Mouse (Mus musculus) left cerebral cortex, adult 18-20 months (tissue): ENCODE results near the gene Col18a1. TPM values are rescaled to one million over a fixed set of nuclear protein-coding genes. Genes with fewer than 3 reads are reported as not detected.

ENCODE experiments used
- DNase-seq, 2 experiments: peaks; one replicate each; pipeline ENCODE4 v3.0.0; 2021 to 2022; ENCODE audit warnings: low spot score in 2 of 2, mixed read lengths in 1 of 2
- total RNA-seq, 2 experiments: library from RNA; stranded (reverse); gene quantifications; 2 replicates each; pipeline ENCODE4 v1.2.3; 2021

Gene Col18a1
- total RNA-seq, 2 experiments from 2014 or later: 4.4 to 4.5 TPM

GRCm38 (mm10) chr10:77187427-77187826 is 21.1 kb upstream of the Col18a1 start:
- DNase-seq: no peak

DNA sequence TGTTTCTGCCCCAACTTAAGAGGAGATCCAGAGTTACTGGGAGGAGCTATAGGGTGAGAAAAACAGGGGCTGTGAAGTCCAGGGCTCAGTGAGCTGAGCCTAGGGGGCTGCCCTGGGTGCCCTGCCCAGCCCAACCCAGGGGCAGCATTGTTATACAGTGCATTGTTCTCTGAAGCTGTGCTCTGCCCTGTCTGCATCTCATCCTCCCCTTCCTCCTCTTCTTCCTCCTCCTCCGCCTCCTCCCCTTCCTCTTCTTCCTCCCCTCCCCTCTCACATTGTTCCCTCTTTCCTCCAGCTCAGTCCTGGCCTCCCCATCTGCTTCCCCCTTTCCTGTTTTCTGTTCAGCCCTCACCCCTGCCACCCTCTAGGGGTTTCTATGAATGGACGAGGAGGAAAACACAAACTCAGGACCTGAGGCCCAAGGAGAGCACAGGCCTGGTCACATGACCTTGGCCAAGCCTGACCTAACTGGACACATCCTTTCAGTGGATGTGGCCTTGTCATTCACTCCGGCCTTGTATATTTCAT is 16.5 kb upstream of the Col18a1 start:
- no peak for DNase-seq

- DNase-seq: no peak
These were observed 13.8 kb upstream of the Col18a1 start for GRCm38 (mm10) chr10:77180110-77180509.

GRCm38 (mm10) chr10:77178691-77179090 is 12.3 kb upstream of the Col18a1 start:
- no peak for DNase-seq

DNA sequence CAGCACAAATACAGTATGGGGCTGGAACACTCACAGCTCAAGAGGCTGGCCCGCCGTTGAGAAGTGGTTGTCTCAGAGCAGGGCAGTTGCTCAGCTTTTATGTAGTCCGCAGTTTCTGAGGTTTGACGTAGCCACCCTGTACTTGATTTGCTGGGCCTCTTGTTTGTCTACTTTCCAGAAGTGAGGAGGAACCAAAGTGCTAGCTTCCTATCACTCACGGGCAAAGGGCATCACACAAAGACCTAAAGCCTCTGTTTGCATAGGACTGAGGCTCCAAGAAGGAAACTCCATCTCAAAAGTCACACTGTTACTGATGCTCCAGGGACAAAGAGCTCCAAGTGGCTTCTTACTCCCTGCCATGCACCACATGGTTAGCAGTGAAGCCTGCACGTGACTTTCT is 4.1 kb upstream of the Col18a1 start:
- DNase-seq: no peak

GRCm38 (mm10) chr10:77165318-77165945 is 916 bp downstream of the Col18a1 start:
- DNase-seq: no peak

DNA sequence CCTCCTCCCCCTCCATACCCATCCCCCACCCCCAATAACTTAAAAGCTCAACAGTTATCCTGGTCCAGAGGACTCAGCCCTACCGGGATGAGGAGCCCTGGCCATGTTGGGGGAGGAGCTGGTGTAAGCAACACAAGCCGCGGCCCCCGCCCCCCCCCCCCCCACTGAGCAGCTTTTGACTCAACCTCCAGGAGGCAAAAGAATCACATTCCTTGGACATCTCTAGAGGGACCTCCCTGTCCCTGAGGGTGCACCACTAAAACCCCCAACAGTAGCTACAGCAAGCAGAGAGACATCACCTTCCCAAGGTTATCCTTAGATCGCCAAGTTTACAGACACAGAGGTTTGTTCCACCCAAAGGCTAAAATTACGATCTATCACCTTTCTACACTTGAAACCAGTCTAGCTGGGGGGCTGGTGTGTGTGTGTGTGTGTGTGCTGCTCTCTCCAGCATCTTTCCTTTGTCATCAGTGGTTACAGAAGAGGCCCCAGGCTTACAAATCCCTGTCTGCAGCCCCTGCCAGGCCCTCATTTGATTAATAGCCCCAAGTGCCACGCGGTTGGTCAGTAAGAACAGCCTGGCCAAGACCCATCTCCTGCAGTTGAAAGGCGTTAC is 1.8 kb downstream of the Col18a1 start:
- no peak for DNase-seq

- no peak for DNase-seq
These were observed 2.3 kb downstream of the Col18a1 start for GRCm38 (mm10) chr10:77164041-77164436.

GRCm38 (mm10) chr10:77163392-77163977 is 2.9 kb downstream of the Col18a1 start:
- DNase-seq: no peak

DNA sequence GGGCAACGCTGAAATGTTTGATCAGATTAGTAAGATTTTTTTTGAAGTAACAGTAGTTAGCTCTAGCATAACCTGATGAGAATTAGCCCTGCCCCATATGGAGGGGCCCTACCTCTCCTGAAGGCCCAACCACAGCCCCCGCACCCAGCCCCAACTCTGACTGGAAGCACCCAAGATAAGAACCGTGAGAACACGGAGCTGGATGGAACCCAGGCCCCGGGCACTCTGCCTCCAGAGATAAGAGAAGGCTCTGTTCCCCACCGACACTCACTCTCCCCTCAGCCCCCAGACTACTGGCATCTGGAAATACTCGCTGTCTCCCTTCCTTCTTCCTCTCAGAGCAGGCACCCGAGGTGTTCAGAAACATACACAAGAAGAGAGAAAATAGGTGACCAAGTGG is 6.8 kb downstream of the Col18a1 start:
- no peak for DNase-seq

DNA sequence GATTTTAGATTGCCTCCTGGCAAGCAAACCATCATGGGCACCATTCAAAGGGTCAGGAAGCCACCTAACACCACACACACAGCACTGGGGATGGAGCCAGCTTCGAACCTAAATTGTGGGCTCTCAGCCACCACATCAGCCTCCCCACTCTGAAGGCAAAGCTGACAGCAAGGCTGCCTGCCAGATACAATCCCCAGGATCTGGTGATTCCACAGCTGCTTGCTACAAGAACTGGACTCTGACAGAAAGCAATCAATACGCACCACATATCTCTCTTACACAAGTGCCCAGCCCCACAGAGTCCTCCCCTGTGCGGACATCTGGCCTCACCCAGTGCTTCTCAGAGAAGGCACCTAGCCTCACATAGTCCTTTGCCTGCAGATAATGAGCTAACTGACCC is 7.4 kb downstream of the Col18a1 start:
- DNase-seq: no peak

GRCm38 (mm10) chr10:77157245-77158019 is 8.9 kb downstream of the Col18a1 start:
- no peak for DNase-seq

GRCm38 (mm10) chr10:77152178-77152621 is 14.1 kb downstream of the Col18a1 start:
- DNase-seq: no peak

- DNase-seq: no peak
These were observed 14.8 kb downstream of the Col18a1 start for GRCm38 (mm10) chr10:77151551-77152002.

DNA sequence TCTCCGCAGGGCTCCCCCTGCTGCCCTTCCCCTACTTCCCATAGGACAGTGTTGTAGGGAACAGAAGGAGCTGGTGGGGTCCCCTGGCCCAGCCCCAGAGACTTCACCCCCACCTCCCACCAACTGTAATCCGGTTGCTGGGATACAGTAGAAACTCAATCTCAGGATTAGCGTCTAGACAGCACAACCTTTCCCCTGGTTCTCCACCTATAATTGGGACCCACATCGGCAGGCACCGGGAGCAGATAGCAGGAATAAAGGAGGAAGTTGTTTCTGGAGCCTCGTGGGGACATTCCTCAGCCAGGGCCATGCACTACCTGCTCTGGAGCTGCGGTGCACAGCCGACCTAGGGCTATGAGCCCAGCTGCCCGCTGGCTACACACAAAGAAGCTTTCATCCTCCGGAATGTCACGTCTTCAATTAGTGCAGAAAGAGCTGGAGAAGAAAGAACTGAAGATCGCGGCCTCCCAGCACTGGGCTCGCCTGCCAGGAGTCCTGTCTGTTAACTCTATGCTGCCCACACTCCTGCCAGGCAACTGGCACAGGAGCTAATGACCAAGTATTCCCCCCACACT is 15.3 kb downstream of the Col18a1 start:
- DNase-seq: no peak

- no peak for DNase-seq
These were observed 16.3 kb downstream of the Col18a1 start for GRCm38 (mm10) chr10:77150016-77150415.

DNA sequence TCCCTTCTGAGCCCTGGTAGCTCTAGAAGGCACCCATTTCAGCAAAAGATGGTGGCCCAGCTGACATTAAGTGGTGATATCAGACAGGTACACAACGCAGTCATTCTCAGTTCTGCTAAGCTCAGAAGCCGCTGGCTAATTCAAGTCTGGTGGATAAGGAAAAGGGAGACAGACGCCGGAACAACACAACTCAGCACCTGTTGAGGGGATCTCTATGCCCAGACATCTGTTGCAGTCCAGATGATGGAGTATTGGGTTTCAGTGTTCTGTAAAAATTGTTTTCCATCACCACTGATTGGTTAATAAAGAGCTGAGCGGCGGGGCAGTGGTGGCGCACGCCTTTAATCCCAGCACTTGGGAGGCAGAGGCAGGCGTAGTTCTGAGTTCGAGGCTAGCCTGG is 18.8 kb downstream of the Col18a1 start:
- DNase-seq: no peak

GRCm38 (mm10) chr10:77146901-77147463 is 19.4 kb downstream of the Col18a1 start:
- DNase-seq: no peak

DNA sequence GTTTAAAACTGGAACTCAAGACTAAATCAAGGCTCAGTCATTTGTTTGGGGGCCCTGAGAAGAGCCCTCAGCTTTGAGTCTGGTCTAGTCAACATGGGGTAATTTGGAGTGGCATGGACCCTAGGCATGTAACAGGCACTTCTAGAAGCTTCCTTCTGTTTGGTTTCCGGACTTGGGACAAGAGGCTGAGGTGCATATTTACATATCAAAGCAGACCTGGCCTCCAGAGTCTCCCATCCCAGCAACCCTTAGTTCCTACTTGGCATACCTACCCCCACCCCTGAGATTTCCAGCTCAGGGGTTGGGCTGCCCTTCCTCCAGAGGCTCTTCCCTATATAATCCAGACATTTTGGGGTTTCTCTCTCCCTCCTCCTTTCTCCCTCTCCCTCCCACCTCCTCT is 20.4 kb downstream of the Col18a1 start:
- DNase-seq: no peak

DNA sequence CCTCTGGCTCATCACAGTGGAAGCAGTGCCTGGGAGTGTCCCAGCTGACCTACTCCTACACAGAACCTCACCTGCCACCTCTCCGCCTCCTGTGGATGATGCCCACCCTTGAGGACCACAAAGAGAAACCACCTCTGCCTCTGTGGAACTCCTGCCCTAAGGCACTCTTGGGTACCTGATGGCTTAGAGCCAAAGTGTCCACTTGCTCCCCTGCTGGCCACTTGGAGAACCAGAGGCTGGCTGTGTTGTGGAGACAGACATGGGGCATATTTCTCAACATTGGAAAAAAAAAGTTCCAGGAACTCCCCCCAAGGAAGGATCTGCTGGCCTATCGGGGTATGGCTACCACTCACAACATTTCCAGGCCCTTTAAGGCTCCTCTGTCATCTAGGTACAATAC is 22.0 kb downstream of the Col18a1 start:
- DNase-seq: no peak

- DNase-seq: no peak
These were observed 24.0 kb downstream of the Col18a1 start for GRCm38 (mm10) chr10:77142328-77142727.
